ENCODE assay signal across 8 mouse cellular contexts in the genomic region with DNA sequence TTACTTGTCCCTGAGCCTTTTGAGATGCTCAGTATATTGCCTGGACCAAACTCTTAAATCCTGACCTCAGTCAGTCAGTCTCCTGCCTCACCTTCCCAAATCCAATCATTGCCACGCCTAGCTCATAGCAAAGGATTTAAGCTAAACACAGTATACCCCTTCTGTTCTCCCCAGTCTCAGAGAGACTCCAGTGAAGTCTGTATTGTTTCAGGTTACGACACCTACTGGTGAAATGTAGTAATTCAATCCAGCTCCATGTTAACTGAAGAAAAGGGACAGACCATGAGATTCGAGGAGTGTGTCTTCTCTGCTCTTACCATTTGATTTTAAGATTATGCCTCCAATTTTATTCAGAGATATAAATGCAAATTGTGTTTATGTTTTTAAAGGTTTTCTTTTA.
DNase-seq lines count a peak whose midpoint lies in the region; ATAC-seq and TF ChIP-seq lines count a peak whose summit lies in the region.

No protein-coding gene starts in this region.

- no peaks in the 10 kb centered on the region for H3K9me3 ChIP-seq in liver, embryonic 11.5 days (ENCODE audit: control insufficient read depth, low read length)

- peaks cover 6% of the 10 kb centered on the region; the same call in 1 of the 2 replicates for H3K79me2 ChIP-seq in liver, adult 2 months (ENCODE audit: control insufficient read depth, insufficient read depth, low read length)

- ATAC-seq in liver, embryonic 11.5 days (replicated peaks; ENCODE audit: low FRiP score): no peak
- peak; percentile 51; the same call in 1 of the 2 replicates for ATAC-seq in megakaryocyte, adult 5-6 weeks (ENCODE audit: poor library complexity, severe bottlenecking)

- H3K27ac ChIP-seq in liver, adult 2 months (replicated peaks; ENCODE audit: insufficient read depth, low read depth, low read length): no peak overlapping the region
- no peak overlapping the region for H3K27ac ChIP-seq in liver, embryonic 11.5 days (ENCODE audit: low read depth, low read length)

- peaks cover 3% of the 10 kb centered on the region; the same call in 1 of the 2 replicates for H3K4me1 ChIP-seq in liver, adult 2 months (ENCODE audit: control insufficient read depth, insufficient read depth, low read length)
- no peaks in the 10 kb centered on the region for H3K4me1 ChIP-seq in liver, embryonic 11.5 days (replicated peaks; ENCODE audit: control insufficient read depth, insufficient read depth, low read length)

- no peaks in the 10 kb centered on the region for H3K36me3 ChIP-seq in liver, adult 2 months (ENCODE audit: control insufficient read depth, insufficient read depth, low read length)
- H3K36me3 ChIP-seq in liver, embryonic 11.5 days (ENCODE audit: control insufficient read depth, insufficient read depth, low read length): no peaks in the 10 kb centered on the region

- DNase-seq in liver, adult 2 months (ENCODE audit: extremely low read depth, low read depth, low spot score): peak; percentile 46
- no peak for DNase-seq in liver, embryonic 11.5 days (ENCODE audit: low spot score)
- peak; percentile 64 for DNase-seq in Muller cell, postnatal 12 days (ENCODE audit: inconsistent ontology term)
- DNase-seq in cerebellum, postnatal 10 days: peak; percentile 63 to 85
- peak; percentile 19 for DNase-seq in heart, postnatal 4 days
- no peak for DNase-seq in testis, postnatal 10 days (ENCODE audit: low spot score)
- no peak for DNase-seq in testis, postnatal 14 days (ENCODE audit: low spot score)

- no peak for TF ChIP-seq POLR2A in liver, adult 2 months (IDR thresholded peaks at IDR 0.05; ENCODE audit: extremely low read depth, insufficient read depth, low read length)

- H3K4me3 ChIP-seq in liver, adult 2 months (ENCODE audit: insufficient read depth, low read depth, low read length): no peak overlapping the region
- H3K4me3 ChIP-seq in liver, embryonic 11.5 days (ENCODE audit: low read depth, low read length): no peak overlapping the region

- H3K4me2 ChIP-seq in liver, embryonic 11.5 days: no peak overlapping the region

- H3K9ac ChIP-seq in liver, adult 2 months (ENCODE audit: low read depth, low read length): no peak overlapping the region
- H3K9ac ChIP-seq in liver, embryonic 11.5 days (ENCODE audit: low read depth, low read length): no peak overlapping the region

- 29% methylated on average over 3 of the region's 3 CpGs for WGBS in liver, adult 2 months
- WGBS in liver, embryonic 11.5 days: 18% methylated on average over 3 of the region's 3 CpGs

- H3K27me3 ChIP-seq in liver, adult 2 months (ENCODE audit: control insufficient read depth, insufficient read depth, low read length): no peaks in the 10 kb centered on the region
- H3K27me3 ChIP-seq in liver, embryonic 11.5 days (replicated peaks; ENCODE audit: control insufficient read depth, insufficient read depth, low read length): no peaks in the 10 kb centered on the region

- peak; percentile 49 for TF ChIP-seq CTCF in liver, adult 2 months (IDR thresholded peaks at IDR 0.05; ENCODE audit: low read depth, low read length)

Comparison
In these comparisons a context has a peak if more than half of its experiments do, and no peak if none do; other contexts are left out.
1. DNase-seq: peak in liver, adult 2 months (single experiment), Muller cell, postnatal 12 days (single experiment), cerebellum, postnatal 10 days (2 of 2) and heart, postnatal 4 days (single experiment); none in liver, embryonic 11.5 days (single experiment), testis, postnatal 10 days (single experiment) and testis, postnatal 14 days (single experiment).